Mouse (Mus musculus) bone marrow macrophage, adult 2 months (primary cell): ENCODE data around the gene Cars2.

Source experiments
- CTCF ChIP-seq: IDR thresholded peaks from 2 replicates; pipeline ENCODE4 v1.5.1; 2012; ENCODE audit warnings: low read depth, mild to moderate bottlenecking, low read length, moderate library complexity
- POLR2A ChIP-seq: IDR thresholded peaks from 2 replicates; pipeline ENCODE4 v1.6.1; 2012; ENCODE audit warnings: mild to moderate bottlenecking, low read depth, low read length, borderline replicate concordance

DNA sequence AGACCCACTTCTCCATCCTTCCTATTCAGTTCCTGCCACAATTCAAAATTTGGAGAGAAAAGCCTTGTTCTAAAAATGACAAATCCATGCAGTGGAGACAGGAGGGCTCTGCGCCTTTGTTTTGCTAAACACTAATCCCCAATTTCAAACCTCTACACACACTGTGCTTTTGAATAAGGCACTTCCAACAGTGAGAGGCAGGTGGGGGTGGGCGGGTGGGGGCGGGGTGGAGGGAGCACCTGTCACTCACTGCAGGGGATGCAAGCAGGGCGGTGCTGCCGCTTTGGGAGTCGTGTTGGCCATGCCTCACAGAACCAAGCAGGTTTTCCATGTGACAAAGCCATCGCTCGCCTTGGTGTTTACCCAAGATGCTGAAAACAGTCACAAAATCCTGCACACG lies 16.1 kb downstream of the Cars2 start:
- TF ChIP-seq POLR2A (no peak), CTCF (no peak)
